Mouse (Mus musculus) neural tube, embryonic 15.5 days (tissue): ENCODE data around the gene Atpif1. TPM values are rescaled to one million over a fixed set of nuclear protein-coding genes. Genes with fewer than 3 reads are reported as not detected.

Experiments
- ATAC-seq: fragments of 200-750 bp; cut with Nextera tagmentation; 2 replicates; pipeline ENCODE4 v1.8.0; 2017; ENCODE audit warnings: mild to moderate bottlenecking, moderate TSS enrichment, moderate library complexity; ENCODE audit not compliant: low FRiP score
- H3K27ac ChIP-seq: fragments of 300-500 bp; sonication (generic); replicated peaks from 2 replicates; pipeline ENCODE4 v1.5.1; 2015; ENCODE audit warnings: mild to moderate bottlenecking, inconsistent platforms
- H3K27me3 ChIP-seq: fragments of 300-500 bp; sonication (generic); replicated peaks from 2 replicates; pipeline ENCODE4 v1.6.1; 2015; ENCODE audit warnings: inconsistent platforms
- H3K36me3 ChIP-seq: fragments of 300-500 bp; sonication (generic); 2 replicates; pipeline ENCODE4 v1.6.1; 2015; ENCODE audit warnings: inconsistent platforms
- H3K4me1 ChIP-seq: fragments of 300-500 bp; sonication (generic); 2 replicates; pipeline ENCODE4 v1.6.1; 2015; ENCODE audit warnings: inconsistent platforms
- H3K4me2 ChIP-seq: fragments of 300-500 bp; sonication (generic); 2 replicates; pipeline ENCODE4 v1.6.1; 2015; ENCODE audit warnings: inconsistent platforms, mild to moderate bottlenecking, moderate library complexity
- H3K4me3 ChIP-seq: fragments of 300-500 bp; sonication (generic); replicated peaks from 2 replicates; pipeline ENCODE4 v1.5.1; 2015; ENCODE audit warnings: mild to moderate bottlenecking, inconsistent platforms
- H3K9ac ChIP-seq: fragments of 300-500 bp; sonication (generic); replicated peaks from 2 replicates; pipeline ENCODE4 v1.6.1; 2015; ENCODE audit warnings: mild to moderate bottlenecking, inconsistent platforms
- H3K9me3 ChIP-seq: fragments of 300-500 bp; sonication (generic); replicated peaks from 2 replicates; pipeline ENCODE4 v1.6.1; 2016; ENCODE audit warnings: inconsistent platforms
- WGBS: fragments of 180-500 bp; shearing (Covaris S2); methylation state at CpG from one replicate; pipeline ENCODE4 v1.1.7; 2015; ENCODE audit warnings: mixed read lengths; 5-methylcytosine and 5-hydroxymethylcytosine counted together
- polyA plus RNA-seq: library from polyadenylated mRNA; unstranded; fragments of >200 nt; fragmentation: Nextera tagmentation; extraction: Ambion mirVana; gene quantifications from 2 replicates; pipeline ENCODE4 v1.2.1, GENCODE M21; 2015

Gene Atpif1
- polyA plus RNA-seq, 1 experiment from 2014 or later, result 1,513 TPM

- Histone ChIP-seq H3K9ac (no peak overlapping the region), H3K4me2 (no peak overlapping the region), H3K4me1 (no peaks in the 10 kb centered on the region), H3K27ac (no peak overlapping the region), H3K27me3 (no peaks in the 10 kb centered on the region), H3K4me3 (no peak overlapping the region), H3K36me3 (peaks cover 85% of the 10 kb centered on the region), H3K9me3 (no peaks in the 10 kb centered on the region)
- WGBS, result 47% methylated on average over 8 of the region's 8 CpGs
- ATAC-seq, result no peak
Measured at GRCm38 (mm10) chr4:132545851-132546250, 12.4 kb upstream of the Atpif1 start.

GRCm38 (mm10) chr4:132542724-132543123 is 9.3 kb upstream of the Atpif1 start:
- Histone ChIP-seq H3K4me2 (no peak overlapping the region), H3K27me3 (no peaks in the 10 kb centered on the region), H3K9ac (no peak overlapping the region), H3K27ac (no peak overlapping the region), H3K4me1 (peaks cover 2% of the 10 kb centered on the region), H3K36me3 (peaks cover 82% of the 10 kb centered on the region), H3K4me3 (no peak overlapping the region), H3K9me3 (no peaks in the 10 kb centered on the region)
- WGBS, result 69% methylated on average over 1 of the region's 1 CpGs
- ATAC-seq, result no peak

- Histone ChIP-seq H3K4me3 (no peak overlapping the region), H3K9ac (no peak overlapping the region), H3K4me1 (peaks cover 15% of the 10 kb centered on the region), H3K9me3 (no peaks in the 10 kb centered on the region), H3K4me2 (no peak overlapping the region), H3K27ac (no peak overlapping the region), H3K36me3 (peaks cover 71% of the 10 kb centered on the region), H3K27me3 (no peaks in the 10 kb centered on the region)
- ATAC-seq, result no peak
- 90% methylated on average over 4 of the region's 4 CpGs for WGBS
Measured at GRCm38 (mm10) chr4:132541413-132541812, 8.0 kb upstream of the Atpif1 start.

- Histone ChIP-seq H3K36me3 (peaks cover 55% of the 10 kb centered on the region), H3K9ac (no peak overlapping the region), H3K27me3 (no peaks in the 10 kb centered on the region), H3K4me3 (no peak overlapping the region), H3K4me2 (no peak overlapping the region), H3K27ac (no peak overlapping the region), H3K9me3 (no peaks in the 10 kb centered on the region), H3K4me1 (peaks cover 20% of the 10 kb centered on the region)
- no peak for ATAC-seq
- WGBS, result 95% methylated on average over 5 of the region's 5 CpGs
Measured at GRCm38 (mm10) chr4:132539481-132539880, 6.0 kb upstream of the Atpif1 start.

GRCm38 (mm10) chr4:132535406-132536121 is 2.1 kb upstream of the Atpif1 start, which contains the start of gene Dnajc8:
TSS of gene Dnajc8 (plus strand) at chr4:132535550.
- Histone ChIP-seq H3K4me1 (peaks cover 41% of the 10 kb centered on the region), H3K9ac (peak within 1 kb of the TSS; percentile 94), H3K27ac (peak within 1 kb of the TSS; percentile 88), H3K27me3 (no peaks in the 10 kb centered on the region), H3K4me2 (peak within 1 kb of the TSS; percentile 84), H3K36me3 (peaks cover 24% of the 10 kb centered on the region), H3K4me3 (peak within 1 kb of the TSS; percentile 95), H3K9me3 (no peaks in the 10 kb centered on the region)
- WGBS, result under 1% methylated on average over 58 of the region's 60 CpGs
- peak; percentile 74 for ATAC-seq

DNA sequence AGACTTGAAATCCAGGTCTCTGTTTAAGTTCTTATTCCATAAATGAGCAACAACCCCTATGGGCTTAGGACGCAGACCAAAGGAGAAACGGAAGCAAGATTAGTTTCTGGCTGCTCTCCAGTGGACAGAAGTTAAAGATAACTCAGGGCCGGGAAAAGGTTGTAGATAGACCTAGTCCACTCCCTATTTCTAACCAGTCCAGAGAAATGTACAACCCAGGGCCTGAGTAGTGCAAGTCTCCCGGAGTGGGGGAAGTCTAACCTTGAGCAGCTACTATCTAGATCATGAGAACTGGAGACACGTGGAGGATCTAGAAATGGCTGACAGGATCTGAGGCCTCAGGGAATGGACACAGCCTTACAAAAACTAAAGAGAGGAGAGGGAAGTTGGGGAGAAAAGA is 963 bp downstream of the Atpif1 start:
- WGBS, result 31% methylated on average over 5 of the region's 5 CpGs
- 0 out of 2 replicates have a peak, but pooled peaks have one; percentile 12 for ATAC-seq
- peak overlapping the region; percentile 79 for H3K4me2 ChIP-seq

DNA sequence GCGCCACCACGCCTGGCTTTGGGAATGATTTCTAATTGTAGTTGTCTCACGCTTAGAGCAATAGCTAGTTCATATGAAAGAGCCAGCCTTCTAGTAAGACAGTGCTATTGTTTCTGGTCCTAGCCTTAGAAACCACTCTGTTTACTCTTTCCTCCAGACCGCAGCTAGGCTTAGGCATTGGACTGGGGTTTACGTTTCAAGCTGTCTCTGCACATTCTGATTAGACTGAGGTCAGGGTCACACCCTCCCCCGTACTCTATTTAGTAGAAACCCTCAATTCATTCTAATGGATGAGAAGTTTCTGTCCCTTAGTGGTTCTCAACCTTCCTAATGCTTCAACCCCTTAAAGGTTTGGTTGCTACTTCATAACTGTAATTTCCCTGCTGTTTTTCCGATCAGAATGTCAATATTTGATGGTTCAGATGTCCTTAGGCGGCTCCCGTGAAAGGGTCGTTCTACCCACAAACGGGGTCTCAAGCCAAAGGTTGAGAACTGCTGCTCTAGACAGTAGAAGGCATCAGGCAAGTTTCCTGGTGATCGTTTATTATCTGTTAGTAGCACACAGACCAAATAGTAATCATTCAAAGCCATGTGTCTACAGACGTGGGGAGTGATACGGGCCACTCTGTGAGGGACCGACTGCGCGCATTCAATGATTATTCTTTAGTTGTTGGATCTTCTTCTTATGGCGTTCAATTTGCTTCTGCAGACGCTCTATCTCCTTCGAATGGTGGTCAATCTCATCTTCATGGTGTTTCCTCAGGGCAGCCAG is 3.2 kb downstream of the Atpif1 start:
- H3K4me2 ChIP-seq, result no peak overlapping the region
- no peaks in the 10 kb centered on the region for H3K9me3 ChIP-seq
- WGBS, result 94% methylated on average over 20 of the region's 20 CpGs
- no peaks in the 10 kb centered on the region for H3K27me3 ChIP-seq
- ATAC-seq, result no peak
- no peak overlapping the region for H3K27ac ChIP-seq
- no peak overlapping the region for H3K9ac ChIP-seq
- peaks cover 16% of the 10 kb centered on the region for H3K36me3 ChIP-seq
- no peak overlapping the region for H3K4me3 ChIP-seq
- H3K4me1 ChIP-seq, result peaks cover 22% of the 10 kb centered on the region

More for the DNA sequence above, 963 bp downstream of the Atpif1 start:
- Histone ChIP-seq H3K4me1 (peaks cover 38% of the 10 kb centered on the region), H3K9ac (peak overlapping the region; percentile 99), H3K27ac (peak overlapping the region; percentile 99), H3K27me3 (no peaks in the 10 kb centered on the region), H3K9me3 (no peaks in the 10 kb centered on the region), H3K36me3 (peaks cover 16% of the 10 kb centered on the region), H3K4me3 (peak overlapping the region; percentile 89)

DNA sequence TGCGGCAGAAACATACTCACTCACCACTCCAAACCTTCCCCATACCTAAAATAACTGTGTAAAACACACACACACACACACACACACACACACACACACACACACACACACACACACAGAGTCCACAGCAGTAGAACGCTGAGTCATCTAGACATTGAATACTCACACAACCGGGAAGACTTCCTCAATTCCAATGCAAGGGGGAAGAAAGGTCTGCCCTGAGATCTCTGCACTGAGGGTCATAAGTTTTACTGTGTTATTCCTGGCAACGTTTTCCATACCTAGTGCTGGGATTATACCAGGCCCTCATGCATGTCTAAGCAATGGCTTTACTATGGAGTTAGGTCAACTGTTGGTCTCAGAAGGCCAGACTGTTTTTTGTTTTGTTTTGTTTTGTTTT is 4.1 kb downstream of the Atpif1 start:
- Histone ChIP-seq H3K4me1 (peaks cover 22% of the 10 kb centered on the region), H3K9ac (no peak overlapping the region), H3K4me3 (no peak overlapping the region), H3K9me3 (no peaks in the 10 kb centered on the region), H3K27me3 (no peaks in the 10 kb centered on the region), H3K4me2 (no peak overlapping the region), H3K27ac (no peak overlapping the region), H3K36me3 (peaks cover 16% of the 10 kb centered on the region)
- 80% methylated on average over 3 of the region's 4 CpGs for WGBS
- no peak for ATAC-seq

GRCm38 (mm10) chr4:132527917-132528522 is 5.4 kb downstream of the Atpif1 start:
- Histone ChIP-seq H3K36me3 (peaks cover 16% of the 10 kb centered on the region), H3K4me1 (peaks cover 16% of the 10 kb centered on the region), H3K27me3 (no peaks in the 10 kb centered on the region), H3K4me2 (no peak overlapping the region), H3K27ac (no peak overlapping the region), H3K4me3 (no peak overlapping the region), H3K9ac (no peak overlapping the region), H3K9me3 (no peaks in the 10 kb centered on the region)
- no peak for ATAC-seq
- WGBS, result 92% methylated on average over 8 of the region's 8 CpGs

DNA sequence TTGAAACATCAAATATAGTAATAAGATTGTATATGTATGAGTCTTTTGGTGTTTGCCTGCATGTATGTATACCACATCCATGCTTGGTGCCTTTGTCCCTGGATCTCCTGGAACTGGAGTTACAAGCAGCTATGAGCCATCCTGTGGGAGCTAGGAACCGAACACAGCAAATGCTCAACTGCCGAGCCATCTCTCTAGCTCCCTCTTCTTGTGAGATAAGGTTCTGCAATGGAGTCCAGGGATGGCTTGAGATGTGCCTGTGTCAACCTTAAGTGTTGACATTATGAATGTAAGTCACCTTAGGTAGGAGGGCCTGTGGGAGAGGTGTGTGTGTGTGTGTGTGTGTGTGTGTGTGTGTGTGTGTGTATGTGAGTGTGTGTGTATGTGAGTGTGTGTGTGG is 6.8 kb downstream of the Atpif1 start:
- Histone ChIP-seq H3K9me3 (no peaks in the 10 kb centered on the region), H3K4me2 (no peak overlapping the region), H3K4me1 (peaks cover 6% of the 10 kb centered on the region), H3K27ac (no peak overlapping the region), H3K27me3 (no peaks in the 10 kb centered on the region), H3K36me3 (peaks cover 16% of the 10 kb centered on the region), H3K9ac (no peak overlapping the region), H3K4me3 (no peak overlapping the region)
- WGBS, result 64% methylated on average over 2 of the region's 2 CpGs
- ATAC-seq, result no peak

DNA sequence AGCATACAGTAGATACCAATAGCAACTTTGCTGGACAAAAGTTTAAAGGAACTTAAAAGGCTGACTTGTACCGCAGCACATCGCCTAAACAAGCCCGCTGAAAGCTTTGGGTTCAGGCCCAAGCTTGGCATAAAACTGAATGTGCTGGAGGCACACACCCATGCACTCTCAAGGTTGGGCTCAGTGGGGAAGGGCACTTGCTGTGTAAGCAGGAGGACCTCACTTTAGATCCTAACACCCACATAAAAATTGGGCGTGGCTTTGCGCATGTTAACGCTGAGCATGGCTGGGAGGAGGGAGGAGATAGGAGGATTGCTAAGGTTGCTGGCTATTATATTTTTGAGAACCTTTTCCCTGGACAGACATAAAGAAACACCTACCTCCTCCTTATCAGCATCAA is 8.7 kb downstream of the Atpif1 start:
- Histone ChIP-seq H3K9ac (no peak overlapping the region), H3K4me1 (no peaks in the 10 kb centered on the region), H3K27ac (no peak overlapping the region), H3K4me2 (no peak overlapping the region), H3K27me3 (no peaks in the 10 kb centered on the region), H3K9me3 (no peaks in the 10 kb centered on the region), H3K4me3 (no peak overlapping the region), H3K36me3 (peaks cover 6% of the 10 kb centered on the region)
- no peak for ATAC-seq
- 43% methylated on average over 6 of the region's 6 CpGs for WGBS
